Mouse (Mus musculus) liver, postnatal 0 days (tissue): ENCODE results near the gene Pxn. TPM values are rescaled to one million over a fixed set of nuclear protein-coding genes. Genes with fewer than 3 reads are reported as not detected.

Source experiments
- ATAC-seq: fragments of 200-750 bp; cut with Nextera tagmentation; 2 replicates; pipeline ENCODE4 v1.8.0; 2017; ENCODE audit warnings: mild to moderate bottlenecking, moderate library complexity
- DNase-seq: peaks from one replicate; pipeline ENCODE4 v3.0.0-alpha.2; 2016
- H3K27ac ChIP-seq: fragments of 300-500 bp; sonication (generic); 2 replicates; pipeline ENCODE4 v1.5.1; 2014; ENCODE audit warnings: antibody characterized with exemption, moderate library complexity, mild to moderate bottlenecking, low read depth
- H3K27me3 ChIP-seq: fragments of 300-500 bp; sonication (generic); 2 replicates; pipeline ENCODE4 v1.6.1; 2014; ENCODE audit warnings: low read length, control low read depth, mixed read lengths; ENCODE audit not compliant: insufficient read depth
- H3K36me3 ChIP-seq: fragments of 300-500 bp; sonication (generic); replicated peaks from 2 replicates; pipeline ENCODE4 v1.6.1; 2014; ENCODE audit warnings: mild to moderate bottlenecking, control low read depth, low read length, moderate library complexity, mixed read lengths; ENCODE audit not compliant: insufficient read depth
- H3K4me1 ChIP-seq: fragments of 300-500 bp; sonication (generic); 2 replicates; pipeline ENCODE4 v1.6.1; 2014; ENCODE audit warnings: antibody characterized with exemption, mild to moderate bottlenecking, control low read depth; ENCODE audit not compliant: insufficient read depth
- H3K4me2 ChIP-seq: fragments of 300-500 bp; sonication (generic); 2 replicates; pipeline ENCODE4 v1.6.1; 2014; ENCODE audit warnings: low read depth, mild to moderate bottlenecking, low read length, moderate library complexity, mixed read lengths
- H3K4me3 ChIP-seq: fragments of 300-500 bp; sonication (generic); 2 replicates; pipeline ENCODE4 v1.5.1; 2014; ENCODE audit warnings: low read depth, low read length
- H3K9ac ChIP-seq: fragments of 300-500 bp; sonication (generic); replicated peaks from 2 replicates; pipeline ENCODE4 v1.6.1; 2014; ENCODE audit warnings: mild to moderate bottlenecking, moderate library complexity
- H3K9me3 ChIP-seq: fragments of 300-500 bp; sonication (generic); 2 replicates; pipeline ENCODE4 v1.6.1; 2016; ENCODE audit warnings: mild to moderate bottlenecking, control low read depth, low read length, mixed read lengths
- CTCF ChIP-seq: sonication (generic); IDR thresholded peaks from 2 replicates; pipeline ENCODE4 v1.5.1; 2016; ENCODE audit warnings: antibody characterized with exemption, low read depth
- EP300 ChIP-seq: IDR thresholded peaks from 2 replicates; pipeline ENCODE4 v1.6.1; 2016; ENCODE audit warnings: antibody characterized with exemption, low read depth, mild to moderate bottlenecking
- WGBS: fragments of 180-500 bp; shearing (Covaris S2); extraction: QIAGEN DNeasy Blood & Tissue Kit; methylation state at CpG from one replicate; pipeline ENCODE4 v1.1.7; 2014; ENCODE audit not compliant: insufficient replicate concordance; 5-methylcytosine and 5-hydroxymethylcytosine counted together
- microRNA-seq: library from miRNA; unstranded; fragments of <30 nt; microRNA quantifications from one replicate; pipeline ENCODE4, GENCODE M21; 2016
- polyA plus RNA-seq: library from polyadenylated mRNA; unstranded; fragments of >200 nt; fragmentation: Nextera tagmentation; extraction: Ambion mirVana; gene quantifications from 2 replicates; pipeline ENCODE4 v1.2.1, GENCODE M21; 2015

Pxn gene
- polyA plus RNA-seq, 1 experiment from 2014 or later = 14.9 TPM

DNA sequence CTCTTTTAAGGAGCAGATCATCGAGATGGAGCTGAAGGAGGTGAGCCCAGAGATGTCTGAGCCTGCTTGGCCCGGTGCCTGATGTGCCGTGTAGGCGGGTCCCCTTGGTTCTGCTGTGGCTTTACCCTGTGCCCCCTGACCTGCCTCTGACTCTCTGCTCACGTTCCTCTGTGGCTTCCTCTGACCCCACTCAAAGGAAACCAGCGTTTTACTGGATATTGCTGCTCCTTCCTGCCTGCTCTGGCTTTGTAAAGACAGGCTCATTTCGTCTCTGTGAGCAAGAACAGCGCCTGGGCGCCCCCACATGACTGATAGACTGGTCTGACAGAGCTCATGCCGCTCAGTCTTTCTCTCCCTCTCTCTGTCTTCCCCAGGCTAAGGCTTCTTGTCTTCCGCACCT is 84.6 kb downstream of the Pxn start:
- no peak overlapping the region for H3K9ac ChIP-seq
- ATAC-seq = no peak
- no peak overlapping the region for H3K4me2 ChIP-seq
- no peak overlapping the region for H3K4me3 ChIP-seq
- H3K4me1 ChIP-seq = no peaks in the 10 kb centered on the region
- no peak for DNase-seq
- H3K36me3 ChIP-seq = peaks cover 80% of the 10 kb centered on the region
- WGBS = 46% methylated on average over 11 of the region's 11 CpGs
- H3K9me3 ChIP-seq = no peaks in the 10 kb centered on the region
- peak; percentile 23 for TF ChIP-seq CTCF
- no peak for TF ChIP-seq EP300
- H3K27me3 ChIP-seq = no peaks in the 10 kb centered on the region
- H3K27ac ChIP-seq = no peak overlapping the region

DNA sequence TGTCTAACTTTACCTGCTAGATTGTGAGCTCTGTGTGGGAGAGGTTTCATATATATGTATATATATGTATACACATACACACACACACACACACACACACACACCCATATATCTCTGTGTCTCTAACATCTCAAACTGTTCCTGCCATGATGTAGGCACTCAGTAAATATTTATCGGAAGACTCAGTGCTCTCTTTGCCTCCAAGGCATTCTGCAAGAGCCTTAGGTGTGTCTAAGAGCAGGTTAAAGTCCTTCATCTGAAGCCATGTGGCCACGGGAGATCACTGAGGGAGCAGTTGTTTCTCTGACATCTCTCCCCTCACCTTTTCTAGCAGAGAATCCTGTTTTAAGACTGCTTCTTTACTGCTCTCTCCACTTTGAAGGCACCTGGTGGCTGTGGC is 85.0 kb downstream of the Pxn start:
- DNase-seq = no peak
- H3K27me3 ChIP-seq = no peaks in the 10 kb centered on the region
- no peaks in the 10 kb centered on the region for H3K4me1 ChIP-seq
- H3K4me2 ChIP-seq = no peak overlapping the region
- H3K9ac ChIP-seq = no peak overlapping the region
- TF ChIP-seq EP300 (no peak), CTCF (no peak)
- no peak overlapping the region for H3K27ac ChIP-seq
- H3K4me3 ChIP-seq = no peak overlapping the region
- H3K36me3 ChIP-seq = peaks cover 81% of the 10 kb centered on the region
- no peaks in the 10 kb centered on the region for H3K9me3 ChIP-seq
- no peak for ATAC-seq
- WGBS = 88% methylated on average over 2 of the region's 2 CpGs

DNA sequence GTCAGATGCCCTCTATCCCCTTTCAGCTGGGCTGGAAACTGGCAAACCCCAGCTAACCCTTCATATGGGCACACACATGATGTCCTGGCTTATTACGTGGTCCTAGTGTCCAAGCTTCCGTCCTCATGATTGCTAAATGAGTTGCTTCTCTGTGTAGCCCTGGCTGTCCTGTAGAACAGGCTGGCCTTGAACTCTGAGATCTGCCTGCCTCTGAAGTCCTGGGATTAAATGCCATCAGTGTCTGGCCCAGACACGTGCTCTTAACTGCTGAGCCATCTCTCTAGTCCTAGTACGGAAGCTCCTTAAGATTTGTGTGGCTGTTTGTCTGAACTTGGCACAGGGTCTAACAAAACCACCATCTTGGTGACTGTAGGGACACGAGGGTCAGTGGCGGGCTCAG is 97.1 kb downstream of the Pxn start:
- H3K4me3 ChIP-seq = no peak overlapping the region
- H3K36me3 ChIP-seq = peaks cover 66% of the 10 kb centered on the region
- no peaks in the 10 kb centered on the region for H3K9me3 ChIP-seq
- no peaks in the 10 kb centered on the region for H3K4me1 ChIP-seq
- TF ChIP-seq CTCF (no peak), EP300 (no peak)
- DNase-seq (no peak), ATAC-seq (no peak)
- no peaks in the 10 kb centered on the region for H3K27me3 ChIP-seq
- H3K27ac ChIP-seq = no peak overlapping the region
- WGBS = 86% methylated on average over 6 of the region's 6 CpGs
- no peak overlapping the region for H3K9ac ChIP-seq
- no peak overlapping the region for H3K4me2 ChIP-seq

Small RNAs within 50 kb of the gene (microRNA-seq; reads per million reads assigned to microRNA genes)
- not detected for gene Mir7029

Other genes starting within 250 kb of the Pxn start
- 75.4 and 78.4 TPM in 2 replicates for gene Rnf10, start 233.8 kb upstream of the Pxn start, polyA plus RNA-seq
- gene Coq5, start 227.0 kb upstream of the Pxn start, polyA plus RNA-seq = 19.5 and 19.6 TPM in 2 replicates
- gene Dynll1, start 205.7 kb upstream of the Pxn start, polyA plus RNA-seq = 388 and 399 TPM in 2 replicates
- 86.0 and 90.6 TPM in 2 replicates for gene Srsf9, start 179.5 kb upstream of the Pxn start, polyA plus RNA-seq
- gene Gatc, start 165.5 kb upstream of the Pxn start, polyA plus RNA-seq = 11.7 and 12.1 TPM in 2 replicates
- gene Triap1, start 165.5 kb upstream of the Pxn start, polyA plus RNA-seq = 20.3 and 24.2 TPM in 2 replicates
- 936 and 952 TPM in 2 replicates for gene Cox6a1, start 157.7 kb upstream of the Pxn start, polyA plus RNA-seq
- gene Msi1, start 77.1 kb upstream of the Pxn start, polyA plus RNA-seq = 0.15 and 0.26 TPM in 2 replicates
- not detected in 2 replicates for gene Pla2g1b, start 40.4 kb upstream of the Pxn start, polyA plus RNA-seq
- 3.5 and 3.9 TPM in 2 replicates for gene Sirt4, start 22.0 kb upstream of the Pxn start, polyA plus RNA-seq
- 793 and 822 TPM in 2 replicates for gene Rplp0, start 52.8 kb downstream of the Pxn start, polyA plus RNA-seq
- gene Gcn1l1, start 58.6 kb downstream of the Pxn start, polyA plus RNA-seq = 7.7 and 10.3 TPM in 2 replicates
- gene Rab35, start 125.2 kb downstream of the Pxn start, polyA plus RNA-seq = 7.6 and 8.6 TPM in 2 replicates
- gene Bicdl1, start 224.9 kb downstream of the Pxn start, polyA plus RNA-seq = 1.9 and 2.0 TPM in 2 replicates